Mouse (Mus musculus) heart, embryonic 12.5 days (tissue): ENCODE results near the gene Apol9b. TPM values are rescaled to one million over a fixed set of nuclear protein-coding genes. Genes with fewer than 3 reads are reported as not detected.
"Not testable (repeated sequence)": the region's sequence is repeated elsewhere in the genome, so short reads cannot be mapped to it uniquely, and the experiment has no call there.

Experiments
- ATAC-seq: fragments of 200-750 bp; cut with Nextera tagmentation; 2 replicates; pipeline ENCODE4 v1.8.0; 2017; ENCODE audit warnings: moderate TSS enrichment, moderate library complexity; ENCODE audit not compliant: insufficient number of reproducible peaks, low FRiP score
- H3K27ac ChIP-seq: fragments of 300-500 bp; sonication (generic); 2 replicates; pipeline ENCODE4 v1.5.1; 2016; ENCODE audit warnings: mild to moderate bottlenecking, moderate library complexity; ENCODE audit not compliant: poor library complexity, severe bottlenecking
- H3K27me3 ChIP-seq: fragments of 300-500 bp; sonication (generic); replicated peaks from 2 replicates; pipeline ENCODE4 v1.6.1; 2016; ENCODE audit warnings: mild to moderate bottlenecking, moderate library complexity
- H3K36me3 ChIP-seq: fragments of 300-500 bp; sonication (generic); 2 replicates; pipeline ENCODE4 v1.6.1; 2016; ENCODE audit warnings: mild to moderate bottlenecking, moderate library complexity
- H3K4me1 ChIP-seq: fragments of 300-500 bp; sonication (generic); replicated peaks from 2 replicates; pipeline ENCODE4 v1.6.1; 2016; ENCODE audit warnings: mild to moderate bottlenecking
- H3K4me2 ChIP-seq: fragments of 300-500 bp; sonication (generic); 2 replicates; pipeline ENCODE4 v1.6.1; 2016; ENCODE audit warnings: mild to moderate bottlenecking, moderate library complexity
- H3K4me3 ChIP-seq: fragments of 300-500 bp; sonication (generic); 2 replicates; pipeline ENCODE4 v1.5.1; 2016; ENCODE audit warnings: mild to moderate bottlenecking
- H3K9ac ChIP-seq: fragments of 300-500 bp; sonication (generic); 2 replicates; pipeline ENCODE4 v1.6.1; 2016; ENCODE audit warnings: mild to moderate bottlenecking, moderate library complexity
- H3K9me3 ChIP-seq: fragments of 300-500 bp; sonication (generic); replicated peaks from 2 replicates; pipeline ENCODE4 v1.6.1; 2016; ENCODE audit warnings: mild to moderate bottlenecking, moderate library complexity
- WGBS: fragments of 180-500 bp; shearing (Covaris S2); methylation state at CpG from one replicate; pipeline ENCODE4 v1.1.7; 2016; 5-methylcytosine and 5-hydroxymethylcytosine counted together
- polyA plus RNA-seq: library from polyadenylated mRNA; unstranded; fragments of >200 nt; fragmentation: Nextera tagmentation; extraction: Ambion mirVana; gene quantifications from 2 replicates; pipeline ENCODE4 v1.2.1, GENCODE M21; 2016

Gene Apol9b
- polyA plus RNA-seq = 0.20 and 0.22 TPM in 2 replicates

GRCm38 (mm10) chr15:77728739-77729138 lies at the start of gene Apol9b:
Gene Apol9b, plus strand, starts transcription at chr15:77729039.
- 77% methylated on average over 1 of the region's 4 CpGs for WGBS
- not testable (repeated sequence) for H3K9me3 ChIP-seq, H3K9ac ChIP-seq, H3K27ac ChIP-seq, H3K36me3 ChIP-seq, H3K27me3 ChIP-seq, H3K4me3 ChIP-seq, H3K4me2 ChIP-seq, ATAC-seq
- peaks cover 17% of the 10 kb centered on the region for H3K4me1 ChIP-seq

- 15% methylated on average over 11 of the region's 11 CpGs for WGBS
- H3K4me3 ChIP-seq, ATAC-seq, H3K36me3 ChIP-seq, H3K27me3 ChIP-seq, H3K4me1 ChIP-seq, H3K4me2 ChIP-seq, H3K9me3 ChIP-seq, H3K9ac ChIP-seq, H3K27ac ChIP-seq: not testable (repeated sequence)
These were observed 44.9 kb upstream of the Apol9b start for GRCm38 (mm10) chr15:77683944-77684343.

- ATAC-seq, H3K27ac ChIP-seq: not testable (repeated sequence)
These were observed 37.1 kb upstream of the Apol9b start for GRCm38 (mm10) chr15:77691532-77692311.

GRCm38 (mm10) chr15:77694687-77695295 lies 34.0 kb upstream of the Apol9b start:
- H3K4me2 ChIP-seq, H3K27ac ChIP-seq, H3K36me3 ChIP-seq, H3K4me1 ChIP-seq, H3K27me3 ChIP-seq, H3K4me3 ChIP-seq, H3K9ac ChIP-seq, ATAC-seq, H3K9me3 ChIP-seq: not testable (repeated sequence)
- 31% methylated on average over 12 of the region's 15 CpGs for WGBS

More at GRCm38 (mm10) chr15:77691532-77692311, 37.1 kb upstream of the Apol9b start:
- H3K4me1 ChIP-seq, H3K9me3 ChIP-seq, H3K27me3 ChIP-seq, H3K36me3 ChIP-seq: not testable (repeated sequence)
- peak overlapping the region; percentile 65 for H3K9ac ChIP-seq
- WGBS = 8% methylated on average over 19 of the region's 20 CpGs
- H3K4me2 ChIP-seq = peak overlapping the region; percentile 63
- peak overlapping the region; percentile 37 for H3K4me3 ChIP-seq

- WGBS = 68% methylated on average over 4 of the region's 4 CpGs
These were observed 30.2 kb upstream of the Apol9b start, which contains the start of gene Apol7e for GRCm38 (mm10) chr15:77698656-77699055. Gene Apol7e, plus strand, starts transcription at chr15:77698857.

GRCm38 (mm10) chr15:77705306-77705705 lies 23.5 kb upstream of the Apol9b start:
- not testable (repeated sequence) for H3K36me3 ChIP-seq, H3K27me3 ChIP-seq, ATAC-seq, H3K9ac ChIP-seq, H3K27ac ChIP-seq, H3K4me2 ChIP-seq, H3K4me1 ChIP-seq, H3K4me3 ChIP-seq, H3K9me3 ChIP-seq
- WGBS = 73% methylated on average over 3 of the region's 3 CpGs

More at GRCm38 (mm10) chr15:77698656-77699055, 30.2 kb upstream of the Apol9b start, which contains the start of gene Apol7e:
- H3K36me3 ChIP-seq, ATAC-seq, H3K27ac ChIP-seq, H3K9ac ChIP-seq, H3K4me2 ChIP-seq, H3K27me3 ChIP-seq, H3K4me1 ChIP-seq, H3K4me3 ChIP-seq, H3K9me3 ChIP-seq: not testable (repeated sequence)

- H3K36me3 ChIP-seq, H3K4me1 ChIP-seq, ATAC-seq, H3K27ac ChIP-seq, H3K4me3 ChIP-seq, H3K4me2 ChIP-seq, H3K9me3 ChIP-seq, H3K27me3 ChIP-seq, H3K9ac ChIP-seq: not testable (repeated sequence)
- 89% methylated on average over 1 of the region's 1 CpGs for WGBS
These were observed 19.9 kb upstream of the Apol9b start for GRCm38 (mm10) chr15:77708936-77709335.

- not testable (repeated sequence) for H3K27ac ChIP-seq, H3K4me2 ChIP-seq, H3K9ac ChIP-seq, H3K36me3 ChIP-seq, H3K27me3 ChIP-seq, H3K4me3 ChIP-seq, H3K4me1 ChIP-seq, ATAC-seq, H3K9me3 ChIP-seq
- WGBS = 62% methylated on average over 4 of the region's 6 CpGs
These were observed 10.6 kb upstream of the Apol9b start for GRCm38 (mm10) chr15:77718240-77718639.

GRCm38 (mm10) chr15:77721509-77721908 lies 7.3 kb upstream of the Apol9b start:
- H3K27me3 ChIP-seq, ATAC-seq, H3K9me3 ChIP-seq, H3K4me2 ChIP-seq, H3K27ac ChIP-seq, H3K4me1 ChIP-seq, H3K4me3 ChIP-seq, H3K9ac ChIP-seq, H3K36me3 ChIP-seq: not testable (repeated sequence)
- WGBS = no CpG with 5 or more reads among the region's 3 CpGs

- ATAC-seq, H3K36me3 ChIP-seq, H3K4me1 ChIP-seq, H3K4me2 ChIP-seq, H3K27ac ChIP-seq, H3K27me3 ChIP-seq, H3K4me3 ChIP-seq, H3K9me3 ChIP-seq, H3K9ac ChIP-seq: not testable (repeated sequence)
- 15% methylated on average over 4 of the region's 10 CpGs for WGBS
These were observed 4.5 kb upstream of the Apol9b start for GRCm38 (mm10) chr15:77724208-77724911.

- not testable (repeated sequence) for H3K36me3 ChIP-seq, H3K9me3 ChIP-seq, H3K4me3 ChIP-seq, H3K4me2 ChIP-seq, H3K27me3 ChIP-seq, H3K27ac ChIP-seq, H3K9ac ChIP-seq, H3K4me1 ChIP-seq
- peak; percentile 73 for ATAC-seq
- 27% methylated on average over 6 of the region's 6 CpGs for WGBS
These were observed 3.3 kb upstream of the Apol9b start for GRCm38 (mm10) chr15:77725393-77726020.
